Mouse (Mus musculus) left cerebral cortex, postnatal 4 days (tissue): ENCODE measurements around the gene Col5a3. TPM values are rescaled to one million over a fixed set of nuclear protein-coding genes. Genes with fewer than 3 reads are reported as not detected.

Experiments
- DNase-seq: peaks from one replicate; pipeline ENCODE4 v3.0.0-alpha.2; 2022
- intact Hi-C: fragments of 180-260 bp; cut with DNase I; formaldehyde crosslinking; loops from one replicate; pipeline ENCODE4 v1.15.1; 2025
- total RNA-seq, 2 experiments: library from RNA; stranded (reverse); gene quantifications; 2 replicates each; pipeline ENCODE4 v1.2.3; 2021

Col5a3 gene
- total RNA-seq, 2 experiments from 2014 or later = 0.90 to 1.2 TPM

- intact Hi-C loops = no loop called here
- DNase-seq = no peak
Measured at GRCm38 (mm10) chr9:20810271-20810670, 4.6 kb downstream of the Col5a3 start.

GRCm38 (mm10) chr9:20805706-20806105 is 9.2 kb downstream of the Col5a3 start:
- no peak for DNase-seq
- intact Hi-C loops = no loop called here

- intact Hi-C loops = no loop called here
Measured at GRCm38 (mm10) chr9:20805159-20805495, 9.7 kb downstream of the Col5a3 start.

GRCm38 (mm10) chr9:20804266-20805158 is 10.4 kb downstream of the Col5a3 start:
- intact Hi-C loops = no loop called here
- DNase-seq = peak; percentile 43

More at GRCm38 (mm10) chr9:20805159-20805495, 9.7 kb downstream of the Col5a3 start:
- no peak for DNase-seq

GRCm38 (mm10) chr9:20794108-20794806 is 20.6 kb downstream of the Col5a3 start:
- intact Hi-C loops = no loop called here
- peak; percentile 64 for DNase-seq

- intact Hi-C loops = no loop called here
Measured at GRCm38 (mm10) chr9:20790345-20790744, 24.5 kb downstream of the Col5a3 start.

GRCm38 (mm10) chr9:20789651-20790050 is 25.2 kb downstream of the Col5a3 start:
- DNase-seq = no peak
- intact Hi-C loops = no loop called here

More at GRCm38 (mm10) chr9:20790345-20790744, 24.5 kb downstream of the Col5a3 start:
- no peak for DNase-seq

GRCm38 (mm10) chr9:20787992-20788391 is 26.9 kb downstream of the Col5a3 start:
- no peak for DNase-seq
- intact Hi-C loops = no loop called here

GRCm38 (mm10) chr9:20785055-20785454 is 29.8 kb downstream of the Col5a3 start:
- no peak for DNase-seq
- intact Hi-C loops = no loop called here

- intact Hi-C loops = no loop called here
- no peak for DNase-seq
Measured at GRCm38 (mm10) chr9:20781286-20781685, 33.6 kb downstream of the Col5a3 start.

- intact Hi-C loops = no loop called here
- DNase-seq = no peak
Measured at GRCm38 (mm10) chr9:20765274-20765673, 49.6 kb downstream of the Col5a3 start.

- peak; percentile 54 for DNase-seq
- intact Hi-C loops = no loop called here
Measured at GRCm38 (mm10) chr9:20763099-20763498, 51.8 kb downstream of the Col5a3 start.

GRCm38 (mm10) chr9:20762197-20762961 is 52.5 kb downstream of the Col5a3 start:
- intact Hi-C loops = no loop called here
- DNase-seq = no peak

GRCm38 (mm10) chr9:20761388-20761787 is 53.5 kb downstream of the Col5a3 start:
- intact Hi-C loops = no loop called here
- DNase-seq = no peak

GRCm38 (mm10) chr9:20760813-20761212 is 54.1 kb downstream of the Col5a3 start:
- intact Hi-C loops = no loop called here
- no peak for DNase-seq

- intact Hi-C loops = no loop called here
- no peak for DNase-seq
Measured at GRCm38 (mm10) chr9:20758896-20759295, 56.0 kb downstream of the Col5a3 start.

GRCm38 (mm10) chr9:20758243-20758642 is 56.6 kb downstream of the Col5a3 start:
- DNase-seq = no peak
- intact Hi-C loops = no loop called here

- intact Hi-C loops = no loop called here
Measured at GRCm38 (mm10) chr9:20757087-20757955, 57.5 kb downstream of the Col5a3 start.

GRCm38 (mm10) chr9:20756081-20756700 is 58.7 kb downstream of the Col5a3 start:
- no peak for DNase-seq
- intact Hi-C loops = no loop called here

More at GRCm38 (mm10) chr9:20757087-20757955, 57.5 kb downstream of the Col5a3 start:
- DNase-seq = peak; percentile 66

GRCm38 (mm10) chr9:20754335-20754734 is 60.5 kb downstream of the Col5a3 start:
- intact Hi-C loops = no loop called here
- no peak for DNase-seq
